Mouse (Mus musculus): ENCODE data around the gene Cenpa.
"Not testable (repeated sequence)": the region's sequence is repeated elsewhere in the genome, so short reads cannot be mapped to it uniquely, and the experiment has no call there.

Cenpa gene

DNA sequence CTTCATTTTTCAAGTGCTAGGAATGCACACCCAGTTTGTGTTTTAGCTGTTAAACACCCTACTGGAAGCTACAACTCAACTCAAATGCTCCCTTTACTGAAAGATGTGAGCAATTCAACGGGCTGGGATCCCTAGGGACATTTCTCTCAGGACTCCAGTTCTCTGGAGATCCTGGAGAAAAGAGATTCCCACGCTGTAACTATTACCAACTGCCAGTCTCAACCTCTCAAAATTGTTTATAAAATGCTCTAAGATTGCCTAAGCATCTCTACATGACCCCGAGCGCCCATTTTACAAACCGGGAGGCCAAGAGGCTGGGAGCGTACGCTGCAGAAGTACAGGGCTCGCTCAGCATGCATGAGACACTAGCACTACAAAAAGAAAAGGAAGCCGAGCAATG lies 19.2 kb upstream of the Cenpa start:
- peak; percentile 5; the same call in 1 of the 2 replicates for ATAC-seq (ENCODE audit: low TSS enrichment)

- ATAC-seq (ENCODE audit: low TSS enrichment), result peak; percentile 78
These were observed 18.6 kb upstream of the Cenpa start, which contains the start of gene Slc35f6 for GRCm38 (mm10) chr5:30647815-30648560. Gene Slc35f6, plus strand, starts transcription at chr5:30647933.

DNA sequence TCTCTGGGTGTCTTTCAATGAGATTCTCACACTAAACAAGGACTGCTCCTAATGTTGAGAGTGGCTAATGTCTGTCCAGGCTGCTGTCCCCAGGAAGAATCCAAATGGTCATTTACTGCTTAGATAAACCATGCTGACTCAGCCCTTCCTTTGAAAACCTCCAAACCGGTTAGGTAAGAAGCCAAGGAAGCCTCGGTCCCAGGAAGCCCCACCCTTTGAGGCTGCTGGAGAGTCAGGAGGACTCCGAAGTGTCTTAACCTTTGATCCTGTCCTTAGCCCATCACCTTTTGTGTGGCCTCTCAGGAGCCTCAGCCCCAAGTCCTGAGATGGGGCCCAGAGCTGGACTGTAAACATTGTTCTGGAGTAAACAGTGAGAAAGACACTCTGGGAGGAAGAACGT lies 17.0 kb upstream of the Cenpa start:
- no peak for ATAC-seq (ENCODE audit: low TSS enrichment)

GRCm38 (mm10) chr5:30650756-30651155 lies 15.8 kb upstream of the Cenpa start:
- ATAC-seq (ENCODE audit: low TSS enrichment), result no peak

- ATAC-seq (ENCODE audit: low TSS enrichment), result no peak
These were observed 15.0 kb upstream of the Cenpa start for GRCm38 (mm10) chr5:30651554-30651953.

GRCm38 (mm10) chr5:30653246-30653645 lies 13.3 kb upstream of the Cenpa start:
- ATAC-seq (ENCODE audit: low TSS enrichment), result no peak

GRCm38 (mm10) chr5:30655042-30655441 lies 11.5 kb upstream of the Cenpa start:
- ATAC-seq (ENCODE audit: low TSS enrichment), result no peak

GRCm38 (mm10) chr5:30655526-30656195 lies 10.9 kb upstream of the Cenpa start:
- no peak for ATAC-seq (ENCODE audit: low TSS enrichment)

- ATAC-seq (ENCODE audit: low TSS enrichment), result no peak
These were observed 7.5 kb upstream of the Cenpa start for GRCm38 (mm10) chr5:30659042-30659441.

DNA sequence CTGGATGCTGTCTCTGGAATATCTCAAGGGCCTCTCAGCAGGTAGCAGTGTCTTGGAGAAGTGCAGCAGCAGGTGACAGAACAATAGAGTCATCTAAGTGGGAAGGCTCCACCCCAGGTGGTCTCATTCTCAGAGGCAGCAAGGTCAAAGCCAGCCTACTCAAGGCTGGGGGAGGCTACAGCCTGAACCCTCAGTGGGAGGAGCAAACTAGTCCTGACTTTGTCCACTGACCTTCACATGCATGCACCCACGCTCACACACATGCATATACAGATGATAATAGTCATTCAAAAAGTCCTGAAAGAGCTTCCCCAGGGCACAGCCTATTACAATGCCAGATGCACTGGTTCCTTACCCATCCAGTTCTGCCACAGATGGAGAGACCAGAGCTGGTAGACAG lies 6.3 kb upstream of the Cenpa start:
- ATAC-seq (ENCODE audit: low TSS enrichment), result no peak

GRCm38 (mm10) chr5:30660813-30661212 lies 5.8 kb upstream of the Cenpa start:
- no peak for ATAC-seq (ENCODE audit: low TSS enrichment)

DNA sequence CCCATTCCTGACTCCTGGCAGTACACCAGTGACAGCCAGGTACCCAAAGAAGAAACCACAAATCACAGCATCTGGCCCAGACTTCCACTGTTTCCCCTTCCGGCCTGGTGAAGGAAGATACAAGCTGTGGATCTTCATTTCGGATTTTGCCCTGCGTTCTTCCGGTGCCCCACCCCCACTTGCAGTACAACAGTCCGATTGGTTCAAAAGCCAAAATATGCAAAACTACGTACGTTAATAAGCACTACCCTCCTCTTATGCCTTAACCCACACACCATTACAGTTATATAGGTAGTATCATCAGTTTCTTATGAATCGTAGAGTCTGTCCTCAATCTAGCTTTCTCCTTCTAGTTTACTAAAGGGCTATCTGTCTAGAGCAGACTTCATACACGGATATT lies 1.2 kb upstream of the Cenpa start:
- no peak for ATAC-seq (ENCODE audit: low TSS enrichment)

DNA sequence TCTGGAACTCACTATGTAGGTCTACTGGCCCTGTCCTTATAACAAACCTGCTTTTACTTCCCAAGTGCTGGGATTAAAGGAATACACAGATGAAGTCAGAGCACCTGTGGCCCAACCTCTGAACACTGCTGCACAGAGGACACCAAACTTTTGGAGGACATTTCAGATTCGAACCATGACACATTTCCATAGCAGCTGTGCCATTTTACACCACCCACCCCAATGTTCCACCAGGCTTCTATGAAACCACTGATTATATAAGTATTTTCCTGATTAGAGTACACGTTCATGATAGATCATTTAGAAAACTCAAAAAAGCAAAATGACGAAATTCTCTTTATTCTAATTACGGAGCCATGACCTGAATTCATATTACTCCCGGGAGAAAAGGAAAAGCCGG lies 609 bp upstream of the Cenpa start:
- ATAC-seq (ENCODE audit: low TSS enrichment), result peak; percentile 51

GRCm38 (mm10) chr5:30667215-30667614 lies 638 bp downstream of the Cenpa start:
- no peak for ATAC-seq (ENCODE audit: low TSS enrichment)

DNA sequence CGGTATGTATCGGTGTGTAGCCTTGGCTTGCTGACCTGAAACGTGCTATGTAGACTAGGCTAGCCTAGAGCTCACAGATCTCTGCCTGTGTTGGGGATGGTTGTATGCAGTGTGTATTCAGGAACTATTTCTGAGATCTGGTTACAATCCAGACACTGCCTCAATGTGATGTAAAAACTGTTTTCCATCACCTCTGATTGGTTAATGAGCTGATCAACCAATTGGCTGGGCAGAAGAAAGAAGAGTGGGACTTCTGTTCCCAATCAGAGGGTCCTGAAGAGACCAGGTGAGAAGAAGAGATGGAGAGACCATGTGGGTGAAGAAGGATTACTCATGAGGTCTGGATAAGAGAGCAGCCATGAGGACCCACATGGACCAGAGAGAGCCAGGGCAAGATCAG lies 1.1 kb downstream of the Cenpa start:
- no peak for ATAC-seq (ENCODE audit: low TSS enrichment)

GRCm38 (mm10) chr5:30668637-30669495 lies 2.3 kb downstream of the Cenpa start:
- ATAC-seq (ENCODE audit: low TSS enrichment), result no peak

DNA sequence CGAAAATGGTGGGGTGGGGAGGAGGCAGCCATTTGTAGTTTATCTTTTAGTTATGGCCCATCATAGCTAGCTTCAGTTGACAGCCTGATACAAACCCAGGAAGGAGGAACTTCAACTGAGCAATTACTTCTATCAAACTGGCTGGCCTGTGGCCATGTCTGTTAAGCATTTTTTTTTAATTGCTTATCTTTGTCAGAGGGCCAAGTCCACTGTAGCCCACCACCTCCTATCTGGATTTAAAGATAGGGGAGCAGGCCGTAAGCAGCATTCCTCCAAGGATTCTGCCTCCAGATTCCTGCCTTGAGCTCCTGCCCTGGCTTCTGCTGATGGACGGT lies 2.9 kb downstream of the Cenpa start:
- no peak for ATAC-seq (ENCODE audit: low TSS enrichment)

- no peak for ATAC-seq (ENCODE audit: low TSS enrichment)
These were observed 3.5 kb downstream of the Cenpa start for GRCm38 (mm10) chr5:30670091-30670490.

DNA sequence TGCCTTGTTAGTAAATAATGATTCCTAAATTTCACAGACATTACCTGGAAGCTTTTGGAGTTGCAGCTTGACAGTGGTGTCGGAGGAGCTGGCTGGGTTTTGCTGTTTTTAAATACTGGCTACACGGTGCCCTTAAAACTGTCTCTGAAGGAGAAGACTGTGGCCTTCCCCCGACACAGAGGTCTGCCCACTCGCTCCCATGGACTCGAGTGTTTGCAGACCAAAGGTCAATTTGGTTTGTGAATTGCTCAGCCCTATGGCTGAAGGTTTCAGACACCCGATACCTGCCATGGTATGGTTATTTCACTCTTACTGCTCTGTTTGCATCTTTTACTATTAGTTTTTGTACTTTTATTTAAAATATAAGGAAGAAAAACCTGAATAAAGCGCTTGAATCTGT lies 7.4 kb downstream of the Cenpa start:
- ATAC-seq (ENCODE audit: low TSS enrichment), result no peak

DNA sequence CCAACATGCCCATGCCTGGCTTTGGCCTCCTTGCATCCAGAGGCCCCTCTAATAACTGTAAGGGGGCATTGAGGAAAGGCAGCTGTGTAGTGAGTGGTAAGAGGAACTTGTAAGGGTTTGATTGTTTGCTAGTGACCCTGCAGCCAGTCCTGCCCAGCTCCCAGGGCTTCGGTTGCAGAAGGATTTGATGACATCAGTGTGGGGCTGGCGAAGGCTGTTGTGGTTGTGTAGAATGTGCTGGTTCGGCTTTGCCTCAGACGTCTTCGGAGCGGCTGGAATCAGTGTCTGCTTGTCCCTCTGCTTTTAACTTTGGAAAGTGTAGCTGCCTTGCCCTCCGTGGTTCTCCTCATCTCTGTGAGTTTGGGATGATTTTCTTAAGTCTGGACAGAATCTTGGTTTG lies 10.2 kb downstream of the Cenpa start:
- no peak for ATAC-seq (ENCODE audit: low TSS enrichment)

DNA sequence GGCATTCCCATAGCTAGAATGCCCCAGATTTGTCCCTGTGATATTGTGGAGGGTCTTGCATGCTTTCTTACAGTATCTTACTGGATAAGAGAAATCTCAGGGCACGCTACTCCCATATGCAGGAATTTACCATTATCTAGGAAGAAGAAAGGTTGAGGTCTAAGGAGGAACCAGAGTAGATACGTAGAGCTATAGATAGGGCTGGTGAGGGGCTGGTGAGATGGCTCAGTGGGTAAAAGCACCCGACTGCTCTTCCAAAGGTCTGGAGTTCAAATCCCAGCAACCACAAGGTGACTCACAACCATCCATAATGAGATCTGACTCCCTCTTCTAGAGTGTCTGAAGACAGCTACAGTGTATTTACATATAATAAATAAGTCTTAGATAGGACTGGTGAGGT lies 11.5 kb downstream of the Cenpa start:
- not testable (repeated sequence) for ATAC-seq (ENCODE audit: low TSS enrichment)

GRCm38 (mm10) chr5:30678722-30679296 lies 12.2 kb downstream of the Cenpa start:
- no peak for ATAC-seq (ENCODE audit: low TSS enrichment)
